Mouse (Mus musculus) brain, embryonic 14.5 days (tissue): ENCODE data around the gene Spg20.

Source experiments
- CTCF ChIP-seq: fragments of 200-500 bp; IDR thresholded peaks from 2 replicates; pipeline ENCODE4 v1.5.1; 2012; ENCODE audit warnings: inconsistent platforms, mild to moderate bottlenecking, moderate library complexity, borderline replicate concordance; ENCODE audit not compliant: insufficient read depth, insufficient read length; ENCODE audit errors: extremely low read depth
- POLR2A ChIP-seq: fragments of 200-500 bp; IDR thresholded peaks from 2 replicates; pipeline ENCODE4 v1.6.1; 2012; ENCODE audit warnings: mild to moderate bottlenecking, inconsistent platforms, borderline replicate concordance; ENCODE audit not compliant: poor library complexity, insufficient read depth, insufficient read length, severe bottlenecking; ENCODE audit errors: extremely low read depth

GRCm38 (mm10) chr3:55062653-55063052 lies 49.3 kb upstream of the Spg20 start:
- TF ChIP-seq POLR2A: no peak
- TF ChIP-seq CTCF: no peak
